Mouse (Mus musculus) neural tube, embryonic 12.5 days (tissue): Measurements from ENCODE around the gene Nudc. TPM values are rescaled to one million over a fixed set of nuclear protein-coding genes. Genes with fewer than 3 reads are reported as not detected.

Experiments used
- ATAC-seq: fragments of 200-750 bp; cut with Nextera tagmentation; 2 replicates; pipeline ENCODE4 v1.8.0; 2017; ENCODE audit warnings: low read depth, mild to moderate bottlenecking, moderate TSS enrichment, moderate library complexity; ENCODE audit not compliant: low FRiP score
- H3K27ac ChIP-seq: fragments of 300-500 bp; sonication (generic); 2 replicates; pipeline ENCODE4 v1.5.1; 2016
- H3K27me3 ChIP-seq: fragments of 300-500 bp; sonication (generic); replicated peaks from 2 replicates; pipeline ENCODE4 v1.6.1; 2016; ENCODE audit warnings: mild to moderate bottlenecking
- H3K36me3 ChIP-seq: fragments of 300-500 bp; sonication (generic); 2 replicates; pipeline ENCODE4 v1.6.1; 2016; ENCODE audit warnings: mild to moderate bottlenecking
- H3K4me1 ChIP-seq: fragments of 300-500 bp; sonication (generic); 2 replicates; pipeline ENCODE4 v1.6.1; 2016
- H3K4me2 ChIP-seq: fragments of 300-500 bp; sonication (generic); replicated peaks from 2 replicates; pipeline ENCODE4 v1.6.1; 2016; ENCODE audit warnings: mild to moderate bottlenecking
- H3K4me3 ChIP-seq: fragments of 300-500 bp; sonication (generic); 2 replicates; pipeline ENCODE4 v1.5.1; 2016
- H3K9ac ChIP-seq: fragments of 300-500 bp; sonication (generic); 2 replicates; pipeline ENCODE4 v1.6.1; 2016; ENCODE audit warnings: mild to moderate bottlenecking
- H3K9me3 ChIP-seq: fragments of 300-500 bp; sonication (generic); 2 replicates; pipeline ENCODE4 v1.6.1; 2016; ENCODE audit warnings: mild to moderate bottlenecking
- WGBS: fragments of 180-500 bp; shearing (Covaris S2); methylation state at CpG from one replicate; pipeline ENCODE4 v1.1.7; 2016; 5-methylcytosine and 5-hydroxymethylcytosine counted together
- polyA plus RNA-seq: library from polyadenylated mRNA; unstranded; fragments of >200 nt; fragmentation: Nextera tagmentation; extraction: Ambion mirVana; gene quantifications from 2 replicates; pipeline ENCODE4 v1.2.1, GENCODE M21; 2016

Nudc gene
- polyA plus RNA-seq, result 335 and 339 TPM in 2 replicates

GRCm38 (mm10) chr4:133545272-133546231 lies at the start of gene Nudc:
Gene Nudc (minus strand): TSS chr4:133545996.
- Histone ChIP-seq H3K36me3 (peaks cover 24% of the 10 kb centered on the region), H3K27ac (no peak within 1 kb of the TSS), H3K4me3 (peak within 1 kb of the TSS; percentile 91), H3K9ac (peak within 1 kb of the TSS; percentile 81), H3K4me1 (peaks cover 14% of the 10 kb centered on the region), H3K27me3 (no peaks in the 10 kb centered on the region), H3K9me3 (no peaks in the 10 kb centered on the region), H3K4me2 (peak within 1 kb of the TSS; percentile 65)
- under 1% methylated on average over 77 of the region's 77 CpGs for WGBS
- peak; percentile 97 for ATAC-seq

DNA sequence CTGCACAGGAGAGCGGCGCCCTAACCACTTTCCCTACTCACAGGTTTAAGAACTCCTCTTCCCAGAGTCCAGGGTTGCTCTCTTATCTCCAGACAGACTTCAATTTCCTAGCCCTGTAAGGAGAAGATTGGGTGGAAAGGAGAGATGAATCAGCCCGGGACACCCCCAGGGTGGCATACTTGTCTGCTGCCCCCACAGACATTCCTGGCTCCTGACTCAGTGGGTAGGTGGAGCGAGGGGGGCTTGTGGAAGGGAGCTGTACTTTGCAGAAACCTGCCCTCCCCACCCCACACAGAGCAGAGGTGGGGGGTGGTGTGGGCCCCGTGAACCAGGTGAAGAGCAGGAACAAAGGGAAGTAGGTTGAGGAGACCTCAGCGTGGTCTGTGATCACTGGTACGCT lies 49.7 kb upstream of the Nudc start:
- Histone ChIP-seq H3K4me2 (no peak overlapping the region), H3K4me1 (peaks cover 12% of the 10 kb centered on the region), H3K27ac (no peak overlapping the region), H3K4me3 (no peak overlapping the region), H3K9me3 (no peaks in the 10 kb centered on the region), H3K9ac (no peak overlapping the region), H3K36me3 (peaks cover 14% of the 10 kb centered on the region), H3K27me3 (peaks cover 28% of the 10 kb centered on the region)
- WGBS, result 77% methylated on average over 7 of the region's 7 CpGs
- ATAC-seq, result no peak

GRCm38 (mm10) chr4:133592570-133592969 lies 46.8 kb upstream of the Nudc start:
- no peaks in the 10 kb centered on the region for H3K9me3 ChIP-seq
- no peak overlapping the region for H3K9ac ChIP-seq
- H3K4me3 ChIP-seq, result no peak overlapping the region
- no peaks in the 10 kb centered on the region for H3K4me1 ChIP-seq
- H3K27ac ChIP-seq, result no peak overlapping the region
- no peaks in the 10 kb centered on the region for H3K27me3 ChIP-seq
- ATAC-seq, result no peak
- 34% methylated on average over 7 of the region's 7 CpGs for WGBS
- H3K36me3 ChIP-seq, result peaks cover 43% of the 10 kb centered on the region
- H3K4me2 ChIP-seq, result no peak overlapping the region

DNA sequence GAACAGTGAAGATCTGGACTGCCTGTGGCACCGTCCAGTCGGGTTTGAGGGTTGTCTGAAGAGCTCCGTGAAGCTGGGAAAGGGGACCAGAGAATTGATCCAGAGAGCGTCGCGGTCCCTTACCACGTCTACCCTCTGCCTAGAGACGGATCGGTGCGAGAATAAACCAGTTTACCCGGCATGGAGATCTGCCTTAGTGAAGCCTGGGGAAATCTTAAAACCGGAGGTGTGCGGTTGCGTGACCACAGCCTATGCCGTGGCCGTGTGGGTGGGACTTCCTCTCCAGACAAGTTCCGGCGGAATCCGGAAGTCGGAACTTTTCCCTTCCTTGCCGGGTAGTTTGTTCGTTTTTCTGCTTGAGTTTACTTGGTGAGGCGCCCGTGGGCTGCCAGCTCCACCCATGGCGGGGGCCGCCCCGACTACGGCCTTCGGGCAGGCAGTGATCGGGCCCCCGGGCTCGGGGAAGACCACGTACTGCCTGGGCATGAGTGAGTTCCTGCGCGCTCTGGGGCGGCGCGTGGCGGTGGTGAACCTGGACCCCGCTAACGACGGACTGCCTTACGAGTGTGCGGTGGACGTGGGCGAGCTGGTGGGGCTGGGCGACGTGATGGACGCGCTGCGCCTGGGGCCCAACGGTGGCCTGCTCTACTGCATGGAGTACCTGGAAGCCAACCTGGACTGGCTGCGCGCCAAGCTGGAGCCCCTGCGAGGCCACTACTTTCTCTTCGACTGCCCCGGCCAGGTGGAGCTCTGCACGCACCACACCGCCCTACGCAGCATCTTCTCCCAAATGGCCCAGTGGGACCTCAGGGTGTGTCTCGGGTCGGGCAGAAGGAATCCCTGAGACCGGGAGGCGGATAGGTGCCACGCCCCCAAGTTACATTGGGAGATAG lies 38.5 kb upstream of the Nudc start, which contains the start of gene Gpn2:
Gene Gpn2 (plus strand): TSS at position 304 of the 893 bp plus-strand sequence.
- peaks cover 58% of the 10 kb centered on the region for H3K36me3 ChIP-seq
- no peaks in the 10 kb centered on the region for H3K9me3 ChIP-seq
- WGBS, result 2% methylated on average over 65 of the region's 65 CpGs
- peaks cover 14% of the 10 kb centered on the region for H3K4me1 ChIP-seq
- H3K9ac ChIP-seq, result peak within 1 kb of the TSS; percentile 74
- H3K4me3 ChIP-seq, result peak within 1 kb of the TSS; percentile 98
- peak within 1 kb of the TSS; percentile 100 for H3K4me2 ChIP-seq
- ATAC-seq, result peak; percentile 79
- no peaks in the 10 kb centered on the region for H3K27me3 ChIP-seq
- H3K27ac ChIP-seq, result peak within 1 kb of the TSS; percentile 46; the same call in 1 of the 2 replicates

DNA sequence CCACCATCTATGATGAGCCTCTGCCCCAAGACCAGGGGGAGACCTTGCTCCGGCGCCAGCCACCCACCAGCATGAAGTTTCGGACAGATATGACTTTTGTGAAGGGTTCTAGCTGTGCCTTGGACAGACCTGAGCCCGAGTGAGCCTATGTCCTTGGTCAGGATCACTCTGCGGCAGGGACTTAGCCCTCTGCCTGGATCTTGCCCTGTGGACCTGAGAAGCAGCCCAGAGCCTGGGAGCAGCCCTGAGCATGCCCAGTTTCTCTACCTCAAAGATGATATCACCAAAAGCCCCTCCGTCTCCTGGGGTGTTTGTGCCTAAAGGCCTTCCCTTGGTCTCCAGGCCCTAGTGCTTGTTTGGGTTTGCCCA lies 37.9 kb upstream of the Nudc start:
- WGBS, result 70% methylated on average over 6 of the region's 6 CpGs
- ATAC-seq, result peak; percentile 9; the same call in 1 of the 2 replicates
- Histone ChIP-seq H3K9ac (peak overlapping the region; percentile 74), H3K4me1 (peaks cover 14% of the 10 kb centered on the region), H3K4me2 (peak overlapping the region; percentile 100), H3K27ac (no peak overlapping the region; the same call in 1 of the 2 replicates), H3K36me3 (peaks cover 58% of the 10 kb centered on the region), H3K27me3 (no peaks in the 10 kb centered on the region), H3K9me3 (no peaks in the 10 kb centered on the region), H3K4me3 (peak overlapping the region; percentile 98)

DNA sequence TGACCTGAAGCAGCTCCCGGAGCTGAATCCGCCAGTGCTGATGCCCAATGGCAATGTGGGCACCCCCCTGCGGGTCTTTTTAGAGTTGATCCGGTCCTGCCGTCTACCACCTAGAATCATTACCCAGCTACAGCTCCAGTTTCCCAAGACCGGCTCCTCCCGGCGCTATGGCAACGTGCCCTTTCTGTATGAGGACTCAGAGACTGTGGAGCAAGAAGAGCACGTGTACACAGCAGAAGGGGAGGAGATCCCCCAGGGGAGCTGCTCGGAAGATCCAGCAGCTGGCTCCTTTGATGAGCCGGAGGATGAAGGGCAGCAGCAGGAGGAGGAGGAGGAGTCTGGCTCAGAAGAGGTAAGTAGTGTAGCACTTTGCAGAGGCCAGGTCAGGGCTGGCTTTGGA lies 32.2 kb upstream of the Nudc start:
- peaks cover 15% of the 10 kb centered on the region for H3K4me1 ChIP-seq
- ATAC-seq, result no peak
- H3K9ac ChIP-seq, result no peak overlapping the region
- no peaks in the 10 kb centered on the region for H3K27me3 ChIP-seq
- peaks cover 40% of the 10 kb centered on the region for H3K36me3 ChIP-seq
- H3K4me2 ChIP-seq, result no peak overlapping the region
- no peak overlapping the region for H3K4me3 ChIP-seq
- H3K27ac ChIP-seq, result no peak overlapping the region
- no peaks in the 10 kb centered on the region for H3K9me3 ChIP-seq
- WGBS, result 67% methylated on average over 12 of the region's 12 CpGs

GRCm38 (mm10) chr4:133574843-133575202 lies 29.0 kb upstream of the Nudc start:
- Histone ChIP-seq H3K9me3 (no peaks in the 10 kb centered on the region), H3K4me1 (peaks cover 15% of the 10 kb centered on the region), H3K27me3 (no peaks in the 10 kb centered on the region), H3K4me2 (peak overlapping the region; percentile 92), H3K9ac (peak overlapping the region; percentile 86), H3K27ac (no peak overlapping the region), H3K4me3 (peak overlapping the region; percentile 99), H3K36me3 (peaks cover 21% of the 10 kb centered on the region)
- ATAC-seq, result peak; percentile 29
- WGBS, result under 1% methylated on average over 41 of the region's 41 CpGs

GRCm38 (mm10) chr4:133574070-133574842 lies 28.5 kb upstream of the Nudc start, which contains the start of gene Gpatch3:
Gene Gpatch3 (plus strand): TSS chr4:133574745.
- Histone ChIP-seq H3K9ac (peak within 1 kb of the TSS; percentile 86), H3K36me3 (peaks cover 16% of the 10 kb centered on the region), H3K9me3 (no peaks in the 10 kb centered on the region), H3K27ac (0 out of 2 replicates have a peak within 1 kb of the TSS, but pooled peaks have one; percentile 3), H3K27me3 (no peaks in the 10 kb centered on the region), H3K4me2 (peak within 1 kb of the TSS; percentile 92), H3K4me3 (peak within 1 kb of the TSS; percentile 99), H3K4me1 (peaks cover 15% of the 10 kb centered on the region)
- 8% methylated on average over 44 of the region's 44 CpGs for WGBS
- peak; percentile 95 for ATAC-seq

- no peak for ATAC-seq
- no peaks in the 10 kb centered on the region for H3K27me3 ChIP-seq
- no peaks in the 10 kb centered on the region for H3K9me3 ChIP-seq
- no peak overlapping the region for H3K9ac ChIP-seq
- H3K27ac ChIP-seq, result no peak overlapping the region
- no peak overlapping the region for H3K4me3 ChIP-seq
- H3K36me3 ChIP-seq, result no peaks in the 10 kb centered on the region
- H3K4me2 ChIP-seq, result no peak overlapping the region
- 56% methylated on average over 10 of the region's 10 CpGs for WGBS
- H3K4me1 ChIP-seq, result peaks cover 7% of the 10 kb centered on the region; the same call in 1 of the 2 replicates
These were observed 24.3 kb upstream of the Nudc start for GRCm38 (mm10) chr4:133570066-133570466.

DNA sequence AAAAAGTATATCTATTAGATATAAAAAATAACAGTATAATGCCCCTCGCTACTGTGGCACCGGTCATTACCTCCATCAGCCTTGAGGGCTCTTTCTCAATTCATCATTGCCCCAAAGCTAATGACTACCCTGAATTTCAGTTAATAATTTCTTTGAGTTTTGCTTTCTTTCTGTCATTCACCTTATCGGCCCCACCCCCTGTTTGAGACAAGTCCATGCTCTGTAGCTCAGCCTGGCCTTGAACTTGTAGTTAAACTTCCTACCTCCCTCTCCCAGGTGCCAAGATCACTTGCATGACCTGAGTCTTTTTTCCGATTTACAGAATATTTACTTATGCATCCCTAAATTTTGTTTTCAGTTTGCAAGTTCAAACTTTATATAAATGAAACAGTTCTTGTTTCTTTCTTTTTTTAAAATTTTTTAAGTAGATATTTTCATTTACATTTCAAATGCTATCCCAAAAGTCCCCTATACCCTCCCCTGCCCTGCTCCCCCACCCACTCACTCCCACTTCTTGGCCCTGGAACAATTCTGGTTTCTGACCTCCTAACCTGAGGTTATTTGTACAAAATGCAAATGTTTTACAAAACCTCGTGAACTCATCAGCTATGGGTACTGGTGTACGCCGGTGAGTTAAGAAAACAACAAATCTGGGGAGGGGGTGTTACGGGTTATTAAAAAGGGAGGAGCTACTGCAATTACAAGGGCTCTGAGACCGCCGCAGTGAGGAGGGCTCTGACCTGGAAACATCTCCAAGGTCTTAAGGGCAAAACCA lies 23.7 kb upstream of the Nudc start:
- Histone ChIP-seq H3K9ac (no peak overlapping the region), H3K4me1 (0 out of 2 replicates have a peak, but pooled peaks cover 5% of the 10 kb centered on the region), H3K27me3 (no peaks in the 10 kb centered on the region), H3K4me2 (no peak overlapping the region), H3K36me3 (no peaks in the 10 kb centered on the region), H3K4me3 (no peak overlapping the region), H3K9me3 (no peaks in the 10 kb centered on the region), H3K27ac (no peak overlapping the region)
- no peak for ATAC-seq
- 78% methylated on average over 10 of the region's 10 CpGs for WGBS

- ATAC-seq, result no peak
- Histone ChIP-seq H3K27me3 (no peaks in the 10 kb centered on the region), H3K36me3 (no peaks in the 10 kb centered on the region), H3K4me2 (no peak overlapping the region), H3K4me1 (no peaks in the 10 kb centered on the region), H3K27ac (no peak overlapping the region), H3K9ac (no peak overlapping the region), H3K4me3 (no peak overlapping the region), H3K9me3 (no peaks in the 10 kb centered on the region)
- 32% methylated on average over 8 of the region's 8 CpGs for WGBS
These were observed 21.5 kb upstream of the Nudc start for GRCm38 (mm10) chr4:133567251-133567650.
